ENCODE assay signal across 8 mouse cellular contexts in genomic region chr6:47595696-47596095, GRCm38 (mm10). TPM values are rescaled to one million over a fixed set of nuclear protein-coding genes. Genes with fewer than 3 reads are reported as not detected.
A peak's percentile ranks its signal among the peaks of the same experiment; 100 is the strongest.
DNase-seq lines count a peak whose midpoint lies in the region; ATAC-seq and TF ChIP-seq lines count a peak whose summit lies in the region.

No protein-coding gene starts in this region.

- no peaks in the 10 kb centered on the region for H3K27me3 ChIP-seq in kidney, embryonic 16.5 days (ENCODE audit: insufficient read depth, low read length)
- H3K27me3 ChIP-seq in intestine, embryonic 14.5 days (replicated peaks; ENCODE audit: control insufficient read depth, insufficient read depth, low read length), result no peaks in the 10 kb centered on the region
- no peaks in the 10 kb centered on the region for H3K27me3 ChIP-seq in midbrain, embryonic 14.5 days (ENCODE audit: control insufficient read depth, insufficient read depth, low read length)

- H3K9ac ChIP-seq in kidney, embryonic 16.5 days (replicated peaks; ENCODE audit: low read length), result peak overlapping the region; percentile 99
- peak overlapping the region; percentile 91 for H3K9ac ChIP-seq in ES-E14 (ENCODE audit: insufficient read depth, low read depth, low read length, poor library complexity, severe bottlenecking)
- H3K9ac ChIP-seq in intestine, embryonic 14.5 days (ENCODE audit: low read length), result peak overlapping the region; percentile 92
- peak overlapping the region; percentile 100 for H3K9ac ChIP-seq in midbrain, embryonic 14.5 days (replicated peaks; ENCODE audit: low read length)

- no peak for DNase-seq in kidney, postnatal 14 days
- no peak for DNase-seq in ES-E14 (ENCODE audit: low read depth, low spot score)
- peak; percentile 68 for DNase-seq in c-Kit-positive CD71-positive TER-119-positive erythroid progenitor cells, embryonic 14.5 days (ENCODE audit: low spot score)
- no peak for DNase-seq in intestine, embryonic 14.5 days (ENCODE audit: low spot score)
- peak; percentile 51 for DNase-seq in midbrain, embryonic 14.5 days
- no peak for DNase-seq in layer of hippocampus, adult 11-12 months (ENCODE audit: low spot score)
- no peak for DNase-seq in gastrocnemius, postnatal 14 days

- WGBS in kidney, embryonic 16.5 days, result under 1% methylated on average over 6 of the region's 6 CpGs
- WGBS in intestine, embryonic 14.5 days, result 2% methylated on average over 6 of the region's 6 CpGs
- WGBS in midbrain, embryonic 14.5 days, result under 1% methylated on average over 6 of the region's 6 CpGs

- H3K36me3 ChIP-seq in kidney, embryonic 16.5 days (ENCODE audit: insufficient read depth, low read length), result no peaks in the 10 kb centered on the region
- no peaks in the 10 kb centered on the region for H3K36me3 ChIP-seq in ES-E14 (ENCODE audit: control insufficient read depth, insufficient read depth, low read length, poor library complexity, severe bottlenecking)
- no peaks in the 10 kb centered on the region for H3K36me3 ChIP-seq in intestine, embryonic 14.5 days (ENCODE audit: control insufficient read depth, insufficient read depth, low read length)
- no peaks in the 10 kb centered on the region for H3K36me3 ChIP-seq in midbrain, embryonic 14.5 days (ENCODE audit: control insufficient read depth, insufficient read depth, low read length)

- ATAC-seq in kidney, embryonic 16.5 days (ENCODE audit: low FRiP score, low TSS enrichment), result no peak
- ATAC-seq in intestine, embryonic 14.5 days (replicated peaks; ENCODE audit: low FRiP score, low TSS enrichment, low read depth), result no peak
- ATAC-seq in midbrain, embryonic 14.5 days (ENCODE audit: low FRiP score, low TSS enrichment), result no peak

- H3K4me3 ChIP-seq in kidney, embryonic 16.5 days (ENCODE audit: low read length), result peak overlapping the region; percentile 97
- peak overlapping the region; percentile 81 to 95 for H3K4me3 ChIP-seq in ES-E14 (ENCODE audit: insufficient read depth in 1 of 2, low read depth in 1 of 2, low read length in 2 of 2, poor library complexity in 1 of 2, severe bottlenecking in 1 of 2)
- peak overlapping the region; percentile 73 for H3K4me3 ChIP-seq in intestine, embryonic 14.5 days (ENCODE audit: low read depth, low read length)
- peak overlapping the region; percentile 94 for H3K4me3 ChIP-seq in midbrain, embryonic 14.5 days (replicated peaks; ENCODE audit: low read depth, low read length)

- no peaks in the 10 kb centered on the region for H3K9me3 ChIP-seq in kidney, embryonic 16.5 days (ENCODE audit: low read length)
- no peaks in the 10 kb centered on the region for H3K9me3 ChIP-seq in ES-E14 (ENCODE audit: control insufficient read depth, insufficient read depth, low read depth, low read length)
- no peaks in the 10 kb centered on the region for H3K9me3 ChIP-seq in intestine, embryonic 14.5 days (ENCODE audit: control insufficient read depth, low read length)
- H3K9me3 ChIP-seq in midbrain, embryonic 14.5 days (ENCODE audit: control insufficient read depth, low read length), result no peaks in the 10 kb centered on the region

- H3K4me2 ChIP-seq in kidney, embryonic 16.5 days (replicated peaks; ENCODE audit: low read depth, low read length), result peak overlapping the region; percentile 61
- peak overlapping the region; percentile 89 for H3K4me2 ChIP-seq in intestine, embryonic 14.5 days (ENCODE audit: low read length)
- peak overlapping the region; percentile 78 for H3K4me2 ChIP-seq in midbrain, embryonic 14.5 days (ENCODE audit: low read length)

- intact Hi-C loops in gastrocnemius, postnatal 14 days (cut with DNase I; ENCODE audit: low total_unique reads), result no loop called here

- peaks cover 12% of the 10 kb centered on the region for H3K4me1 ChIP-seq in kidney, embryonic 16.5 days (ENCODE audit: insufficient read depth, low read length)
- H3K4me1 ChIP-seq in ES-E14 (ENCODE audit: control insufficient read depth in 2 of 2, insufficient read depth in 2 of 2, low read length in 2 of 2, poor library complexity in 1 of 2), result peaks cover 0 to 14% of the 10 kb centered on the region in 2 experiments; a peak in 2 of 4 replicates
- H3K4me1 ChIP-seq in intestine, embryonic 14.5 days (replicated peaks; ENCODE audit: control insufficient read depth, insufficient read depth, low read length), result no peaks in the 10 kb centered on the region; the same call in 1 of the 2 replicates
- peaks cover 14% of the 10 kb centered on the region for H3K4me1 ChIP-seq in midbrain, embryonic 14.5 days (ENCODE audit: control insufficient read depth, insufficient read depth, low read length)

- H3K27ac ChIP-seq in kidney, embryonic 16.5 days (ENCODE audit: low read length), result peak overlapping the region; percentile 99
- peak overlapping the region; percentile 98 for H3K27ac ChIP-seq in ES-E14 (ENCODE audit: insufficient read depth, low read depth, low read length, poor library complexity, severe bottlenecking)
- H3K27ac ChIP-seq in intestine, embryonic 14.5 days (ENCODE audit: low read depth), result peak overlapping the region; percentile 95
- peak overlapping the region; percentile 99 for H3K27ac ChIP-seq in midbrain, embryonic 14.5 days (replicated peaks; ENCODE audit: low read depth, low read length)

- in situ Hi-C loops in ES-E14 (cut with MboI; ENCODE audit: low sequenced_read_pairs in 2 of 2, unreplicated experiment in 2 of 2), result no loop called here

TF ChIP-seq in ES-E14, 5 proteins besides CTCF, POLR2A, EP300 and RAD21:
- TF ChIP-seq HCFC1 (IDR thresholded peaks at IDR 0.05; ENCODE audit: borderline replicate concordance, insufficient read depth, low read length), result no peak
- no peak for TF ChIP-seq CHD2 (IDR thresholded peaks at IDR 0.05; ENCODE audit: low read depth, low read length)
- TF ChIP-seq ZC3H11A (IDR thresholded peaks at IDR 0.05; ENCODE audit: borderline replicate concordance, low read depth, low read length), result no peak
- no peak for TF ChIP-seq ZNF384 (IDR thresholded peaks at IDR 0.05; ENCODE audit: low read depth, low read length)

RNA-seq across cellular contexts. Expression of gene Ezh2, which starts 0.6 kb away (rescaled TPM):
- polyA plus RNA-seq in kidney, embryonic 16.5 days (2015; fragmentation: Nextera tagmentation; extraction: Ambion mirVana), result 85.0 and 98.1 TPM in 2 replicates
- 63.8 and 68.9 TPM in 2 replicates for total RNA-seq in ES-E14 (2012; rRNA removed)
- polyA plus RNA-seq in intestine, embryonic 14.5 days (2014; fragmentation: Nextera tagmentation; extraction: Ambion mirVana), result 75.4 and 78.2 TPM in 2 replicates
- polyA plus RNA-seq in midbrain, embryonic 14.5 days (2014; fragmentation: Nextera tagmentation; extraction: Ambion mirVana), result 79.0 and 91.9 TPM in 2 replicates
- 10 to 100 TPM; 11.5 to 12.2 TPM for total RNA-seq in gastrocnemius, postnatal 14 days (2021)

Comparison
In these comparisons a context has a peak if more than half of its experiments do, and no peak if none do; other contexts are left out.
1. DNase-seq: peak in c-Kit-positive CD71-positive TER-119-positive erythroid progenitor cells, embryonic 14.5 days (single experiment) and midbrain, embryonic 14.5 days (single experiment); none in kidney, postnatal 14 days (single experiment), ES-E14 (single experiment), intestine, embryonic 14.5 days (single experiment), layer of hippocampus, adult 11-12 months (single experiment) and gastrocnemius, postnatal 14 days (single experiment).
2. Peak in every context shown above with its lines, with median percentiles within 50 percentile points of each other: H3K27ac ChIP-seq, H3K4me2 ChIP-seq, H3K4me3 ChIP-seq and H3K9ac ChIP-seq.